Mouse (Mus musculus) ES-Bruce4 (cell line): ENCODE measurements around the gene Brca1.
"Not testable (repeated sequence)": the region's sequence is repeated elsewhere in the genome, so short reads cannot be mapped to it uniquely, and the experiment has no call there.

Source experiments
- CTCF ChIP-seq: IDR thresholded peaks from one replicate; pipeline ENCODE4 v1.8.1; 2011; ENCODE audit warnings: low read depth, low read length
- EP300 ChIP-seq: IDR thresholded peaks from 2 replicates; pipeline ENCODE4 v1.6.1; 2011; ENCODE audit warnings: low read depth, low read length; ENCODE audit not compliant: insufficient read depth

- TF ChIP-seq EP300, CTCF: not testable (repeated sequence)
Measured at GRCm38 (mm10) chr11:101585031-101585430, 33.3 kb upstream of the Brca1 start.
